Mouse (Mus musculus): Measurements from ENCODE around the gene Carns1. TPM values are rescaled to one million over a fixed set of nuclear protein-coding genes. Genes with fewer than 3 reads are reported as not detected.
"Not testable (repeated sequence)": the region's sequence is repeated elsewhere in the genome, so short reads cannot be mapped to it uniquely, and the experiment has no call there.

The Carns1 gene
- total and polyA plus RNA-seq, 3 experiments, result 1.7 to 4.0 (median 3.8) TPM

GRCm38 (mm10) chr19:4122411-4123370, 52.6 kb downstream of the Carns1 start:
- in situ Hi-C loops (cut with MboI; ENCODE audit: low pct_ligation_motif_present, low pct_unique_long_range_greater_than_20kb, low sequenced_read_pairs) (no loop called here), dilution Hi-C loops (cut with MboI; ENCODE audit: extremely low pct_ligation_motif_present, extremely low pct_unique_long_range_greater_than_20kb, low sequenced_read_pairs) (no loop called here)
- H3K27me3 ChIP-seq (replicated peaks), result no peaks in the 10 kb centered on the region
- H3K27ac ChIP-seq (ENCODE audit: insufficient read depth, low read depth), result peak overlapping the region; percentile 66
- H3K4me2 ChIP-seq (ENCODE audit: insufficient read depth, low read depth, poor library complexity, severe bottlenecking), result peak overlapping the region; percentile 23; the same call in 1 of the 2 replicates
- H3K4me1 ChIP-seq (ENCODE audit: control insufficient read depth in 1 of 2, insufficient read depth in 2 of 2), result peaks cover 19 to 64% of the 10 kb centered on the region in 2 experiments
- no peak overlapping the region for H3K4me3 ChIP-seq (replicated peaks in 1 of 3; ENCODE audit: low read depth in 2 of 3, low read length in 2 of 3, poor library complexity in 1 of 3)
- H3K9me3 ChIP-seq (replicated peaks; ENCODE audit: low read length), result no peaks in the 10 kb centered on the region
- peaks cover 7 to 22% of the 10 kb centered on the region in 2 experiments for H3K36me3 ChIP-seq (replicated peaks in 1 of 2; ENCODE audit: control insufficient read depth in 1 of 2, insufficient read depth in 1 of 2, low read length in 1 of 2)
- DNase-seq (ENCODE audit: extremely low read depth), result no peak
- H3K79me2 ChIP-seq (replicated peaks; ENCODE audit: control insufficient read depth, extremely low read depth, insufficient read depth, poor library complexity, severe bottlenecking), result peaks cover 19% of the 10 kb centered on the region
- TF ChIP-seq MAZ (IDR thresholded peaks at IDR 0.05; ENCODE audit: low read depth, low read length) (no peak), EP300 (IDR thresholded peaks at IDR 0.05; ENCODE audit: low read length) (peak; percentile 33; the same call in 1 of the 2 replicates), GABPA (IDR thresholded peaks at IDR 0.05; ENCODE audit: insufficient replicate concordance, low read depth, low read length) (no peak), POLR2AphosphoS2 (IDR thresholded peaks at IDR 0.05; ENCODE audit: low read depth, low read length) (no peak), SIN3A (IDR thresholded peaks at IDR 0.05; ENCODE audit: low read length) (peak; percentile 22; the same call in 1 of the 2 replicates), RAD21 (IDR thresholded peaks at IDR 0.05; ENCODE audit: low read depth, low read length) (peak; percentile 53), CTCF (conservative IDR thresholded peaks at IDR 0.05 in 1 of 2, IDR thresholded peaks at IDR 0.05 in 1 of 2; ENCODE audit: low read depth in 2 of 2, low read length in 2 of 2) (peak in 1 of 2 experiments; percentile 55; a peak in 2 of 4 replicates), CHD1 (IDR thresholded peaks at IDR 0.05; ENCODE audit: low read depth, low read length) (no peak), ZMIZ1 (IDR thresholded peaks at IDR 0.05; ENCODE audit: low read depth, low read length) (no peak), SMC3 (IDR thresholded peaks at IDR 0.05; ENCODE audit: low read depth, low read length) (peak; percentile 45), MEF2A (IDR thresholded peaks at IDR 0.05; ENCODE audit: borderline replicate concordance, low read depth, low read length) (no peak), HCFC1 (IDR thresholded peaks at IDR 0.05; ENCODE audit: low read depth, low read length) (no peak), MAFK (IDR thresholded peaks at IDR 0.05; ENCODE audit: insufficient replicate concordance, low read length) (peak; percentile 98), NELFE (IDR thresholded peaks at IDR 0.05; ENCODE audit: low read depth, low read length) (no peak)
- 0 out of 2 replicates have a peak overlapping the region, but pooled peaks have one; percentile 2 for H3K9ac ChIP-seq (ENCODE audit: insufficient read depth, low read depth)

GRCm38 (mm10) chr19:4121896-4122295, 53.4 kb downstream of the Carns1 start:
- H3K27me3 ChIP-seq (replicated peaks); H3K27ac ChIP-seq (ENCODE audit: insufficient read depth, low read depth); H3K4me2 ChIP-seq (ENCODE audit: insufficient read depth, low read depth, poor library complexity, severe bottlenecking); H3K9me3 ChIP-seq (replicated peaks; ENCODE audit: low read length); dilution Hi-C loops (cut with MboI; ENCODE audit: extremely low pct_ligation_motif_present, extremely low pct_unique_long_range_greater_than_20kb, low sequenced_read_pairs); in situ Hi-C loops (cut with MboI; ENCODE audit: low pct_ligation_motif_present, low pct_unique_long_range_greater_than_20kb, low sequenced_read_pairs); H3K4me3 ChIP-seq (replicated peaks in 1 of 3; ENCODE audit: low read depth in 2 of 3, low read length in 2 of 3, poor library complexity in 1 of 3); DNase-seq (ENCODE audit: extremely low read depth); H3K9ac ChIP-seq (ENCODE audit: insufficient read depth, low read depth): not testable (repeated sequence)
- peaks cover 13 to 26% of the 10 kb centered on the region in 2 experiments for H3K36me3 ChIP-seq (replicated peaks in 1 of 2; ENCODE audit: control insufficient read depth in 1 of 2, insufficient read depth in 1 of 2, low read length in 1 of 2)
- peaks cover 12% of the 10 kb centered on the region for H3K79me2 ChIP-seq (replicated peaks; ENCODE audit: control insufficient read depth, extremely low read depth, insufficient read depth, poor library complexity, severe bottlenecking)
- H3K4me1 ChIP-seq (ENCODE audit: control insufficient read depth in 1 of 2, insufficient read depth in 2 of 2), result peaks cover 17 to 63% of the 10 kb centered on the region in 2 experiments
